Mouse (Mus musculus) forebrain, embryonic 13.5 days (tissue): Measurements from ENCODE around the gene Smarca4. TPM values are rescaled to one million over a fixed set of nuclear protein-coding genes. Genes with fewer than 3 reads are reported as not detected.

Source experiments
- ATAC-seq: fragments of 200-750 bp; cut with Nextera tagmentation; 2 replicates; pipeline ENCODE4 v1.8.0; 2017
- H3K27ac ChIP-seq: fragments of 300-500 bp; sonication (generic); 2 replicates; pipeline ENCODE4 v1.5.1; 2015; ENCODE audit warnings: inconsistent platforms, mild to moderate bottlenecking, moderate library complexity
- H3K27me3 ChIP-seq: fragments of 300-500 bp; sonication (generic); 2 replicates; pipeline ENCODE4 v1.6.1; 2015; ENCODE audit warnings: mild to moderate bottlenecking, inconsistent platforms
- H3K36me3 ChIP-seq: fragments of 300-500 bp; sonication (generic); 2 replicates; pipeline ENCODE4 v1.6.1; 2015; ENCODE audit warnings: mild to moderate bottlenecking, inconsistent platforms; ENCODE audit not compliant: poor library complexity, severe bottlenecking
- H3K4me1 ChIP-seq: fragments of 300-500 bp; sonication (generic); 2 replicates; pipeline ENCODE4 v1.6.1; 2015; ENCODE audit warnings: inconsistent platforms
- H3K4me2 ChIP-seq: fragments of 300-500 bp; sonication (generic); 2 replicates; pipeline ENCODE4 v1.6.1; 2015; ENCODE audit warnings: inconsistent platforms, mild to moderate bottlenecking, moderate library complexity
- H3K4me3 ChIP-seq: fragments of 300-500 bp; sonication (generic); 2 replicates; pipeline ENCODE4 v1.5.1; 2015; ENCODE audit warnings: mild to moderate bottlenecking, inconsistent platforms
- H3K9ac ChIP-seq: fragments of 300-500 bp; sonication (generic); 2 replicates; pipeline ENCODE4 v1.6.1; 2015; ENCODE audit warnings: mild to moderate bottlenecking, inconsistent platforms
- H3K9me3 ChIP-seq: fragments of 300-500 bp; sonication (generic); replicated peaks from 2 replicates; pipeline ENCODE4 v1.6.1; 2016; ENCODE audit warnings: inconsistent platforms
- WGBS: fragments of 180-500 bp; shearing (Covaris S2); methylation state at CpG from one replicate; pipeline ENCODE4 v1.1.7; 2015; 5-methylcytosine and 5-hydroxymethylcytosine counted together
- polyA plus RNA-seq: library from polyadenylated mRNA; unstranded; fragments of >200 nt; fragmentation: Nextera tagmentation; extraction: Ambion mirVana; gene quantifications from 2 replicates; pipeline ENCODE4 v1.2.1, GENCODE M21; 2015

The Smarca4 gene
- polyA plus RNA-seq, 1 experiment from 2014 or later: 159 TPM

DNA sequence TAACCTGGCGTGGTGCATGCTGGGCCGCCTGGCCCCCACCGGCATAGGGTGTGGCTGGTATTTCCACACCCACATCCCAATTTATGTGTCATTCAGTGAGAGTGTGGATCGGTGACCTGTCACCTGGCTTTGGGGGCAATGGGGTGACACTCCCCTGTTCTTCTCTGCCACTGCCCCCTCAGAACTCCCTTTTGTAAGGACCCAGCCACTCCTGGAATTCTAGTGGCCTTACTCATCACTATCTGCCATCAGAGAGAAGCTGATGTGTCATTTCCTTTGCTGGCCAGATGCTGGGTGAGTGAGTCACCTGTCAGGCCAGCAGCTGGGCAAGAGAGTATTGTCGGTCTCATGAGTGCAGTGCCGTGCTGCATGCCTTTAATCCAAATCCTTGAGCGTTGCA lies 113.3 kb downstream of the Smarca4 start:
- no peaks in the 10 kb centered on the region for H3K27me3 ChIP-seq
- no peak overlapping the region for H3K4me2 ChIP-seq
- H3K4me3 ChIP-seq: no peak overlapping the region
- peaks cover 25% of the 10 kb centered on the region for H3K4me1 ChIP-seq
- H3K27ac ChIP-seq: no peak overlapping the region
- no peak overlapping the region for H3K9ac ChIP-seq
- 91% methylated on average over 7 of the region's 7 CpGs for WGBS
- H3K36me3 ChIP-seq: peaks cover 63% of the 10 kb centered on the region
- H3K9me3 ChIP-seq: no peaks in the 10 kb centered on the region
- ATAC-seq: no peak

DNA sequence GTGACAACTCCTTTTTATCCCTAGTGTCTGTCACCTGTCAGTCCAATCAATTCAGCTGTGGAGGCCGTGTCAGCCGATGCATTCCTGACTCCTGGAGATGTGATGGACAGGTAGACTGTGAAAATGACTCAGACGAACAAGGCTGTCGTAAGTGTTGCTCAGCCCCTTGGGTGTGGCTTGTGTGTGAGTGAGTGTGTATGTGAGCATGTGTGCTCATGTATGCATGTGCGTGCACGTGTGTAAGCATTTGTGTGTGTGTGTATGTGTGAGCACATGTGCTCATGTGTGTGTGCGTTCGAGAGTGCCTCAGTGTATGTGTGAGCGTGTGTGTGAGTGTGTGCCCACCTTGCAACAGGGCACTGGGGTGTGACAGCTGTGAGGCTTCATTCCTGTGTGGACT lies 116.3 kb downstream of the Smarca4 start:
- Histone ChIP-seq H3K36me3 (peaks cover 84% of the 10 kb centered on the region), H3K4me1 (no peaks in the 10 kb centered on the region), H3K9ac (no peak overlapping the region), H3K4me2 (no peak overlapping the region), H3K27ac (no peak overlapping the region), H3K4me3 (no peak overlapping the region), H3K9me3 (no peaks in the 10 kb centered on the region), H3K27me3 (no peaks in the 10 kb centered on the region)
- 92% methylated on average over 9 of the region's 9 CpGs for WGBS
- ATAC-seq: no peak

DNA sequence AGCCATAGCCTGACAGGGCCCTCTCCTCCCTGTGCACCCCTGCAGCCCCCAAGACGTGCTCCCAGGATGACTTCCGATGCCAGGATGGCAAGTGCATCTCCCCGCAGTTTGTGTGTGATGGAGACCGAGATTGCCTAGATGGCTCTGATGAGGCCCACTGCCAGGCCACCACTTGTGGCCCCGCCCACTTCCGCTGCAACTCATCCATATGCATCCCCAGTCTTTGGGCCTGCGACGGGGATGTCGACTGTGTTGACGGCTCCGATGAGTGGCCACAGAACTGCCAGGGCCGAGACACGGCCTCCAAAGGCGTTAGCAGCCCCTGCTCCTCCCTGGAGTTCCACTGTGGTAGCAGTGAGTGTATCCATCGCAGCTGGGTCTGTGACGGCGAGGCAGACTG lies 117.5 kb downstream of the Smarca4 start:
- 88% methylated on average over 17 of the region's 17 CpGs for WGBS
- ATAC-seq: no peak
- H3K9ac ChIP-seq: no peak overlapping the region

DNA sequence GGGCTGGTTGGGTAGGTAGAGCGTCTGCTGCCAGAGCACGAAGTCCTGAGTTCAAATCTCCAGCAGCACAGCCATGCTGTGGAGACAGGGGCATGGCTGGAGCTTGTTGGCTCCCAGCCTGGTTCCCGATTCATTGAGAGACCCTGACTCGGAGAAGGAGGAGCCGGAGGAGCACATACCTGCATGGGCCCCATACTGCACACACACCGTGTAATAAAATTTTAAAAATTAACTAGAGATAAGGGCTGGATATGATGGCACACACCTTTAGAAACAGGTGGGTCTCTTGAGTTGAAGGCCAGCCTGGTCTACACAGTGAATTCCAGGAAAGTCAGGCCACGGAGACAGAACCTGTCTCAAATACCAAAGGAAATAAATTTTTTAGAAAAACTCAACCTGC lies 118.0 kb downstream of the Smarca4 start:
- no peak for ATAC-seq
- no peaks in the 10 kb centered on the region for H3K9me3 ChIP-seq
- H3K27ac ChIP-seq: no peak overlapping the region
- no peak overlapping the region for H3K4me2 ChIP-seq
- no peak overlapping the region for H3K4me3 ChIP-seq
- no peak overlapping the region for H3K9ac ChIP-seq
- 97% methylated on average over 7 of the region's 7 CpGs for WGBS
- no peaks in the 10 kb centered on the region for H3K27me3 ChIP-seq
- no peaks in the 10 kb centered on the region for H3K4me1 ChIP-seq
- peaks cover 93% of the 10 kb centered on the region for H3K36me3 ChIP-seq

More for the DNA sequence above, 117.5 kb downstream of the Smarca4 start:
- Histone ChIP-seq H3K9me3 (no peaks in the 10 kb centered on the region), H3K36me3 (peaks cover 88% of the 10 kb centered on the region), H3K27ac (no peak overlapping the region), H3K27me3 (no peaks in the 10 kb centered on the region), H3K4me2 (no peak overlapping the region), H3K4me3 (no peak overlapping the region), H3K4me1 (no peaks in the 10 kb centered on the region)

DNA sequence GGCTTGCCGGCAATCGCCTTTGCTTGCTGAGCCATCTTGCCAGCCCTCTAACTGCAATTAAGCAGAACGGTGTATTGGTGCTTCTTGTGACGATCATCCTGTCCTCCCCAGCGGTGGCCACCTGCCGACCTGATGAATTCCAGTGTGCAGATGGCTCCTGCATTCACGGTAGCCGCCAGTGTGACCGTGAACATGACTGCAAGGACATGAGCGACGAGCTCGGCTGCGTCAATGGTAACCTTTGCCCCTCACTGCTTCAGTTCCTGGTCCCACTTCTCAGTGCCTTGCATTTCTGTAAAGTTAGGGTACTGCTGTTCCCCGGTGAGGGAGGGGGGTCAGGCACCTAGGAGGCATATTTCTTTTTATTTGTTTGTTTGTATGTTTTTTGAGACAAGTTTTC lies 119.2 kb downstream of the Smarca4 start:
- 92% methylated on average over 14 of the region's 14 CpGs for WGBS
- no peak overlapping the region for H3K9ac ChIP-seq
- H3K4me1 ChIP-seq: no peaks in the 10 kb centered on the region
- no peak overlapping the region for H3K4me3 ChIP-seq
- H3K9me3 ChIP-seq: no peaks in the 10 kb centered on the region
- no peak overlapping the region for H3K27ac ChIP-seq
- H3K36me3 ChIP-seq: peaks cover 96% of the 10 kb centered on the region
- ATAC-seq: no peak
- H3K27me3 ChIP-seq: no peaks in the 10 kb centered on the region
- H3K4me2 ChIP-seq: no peak overlapping the region

DNA sequence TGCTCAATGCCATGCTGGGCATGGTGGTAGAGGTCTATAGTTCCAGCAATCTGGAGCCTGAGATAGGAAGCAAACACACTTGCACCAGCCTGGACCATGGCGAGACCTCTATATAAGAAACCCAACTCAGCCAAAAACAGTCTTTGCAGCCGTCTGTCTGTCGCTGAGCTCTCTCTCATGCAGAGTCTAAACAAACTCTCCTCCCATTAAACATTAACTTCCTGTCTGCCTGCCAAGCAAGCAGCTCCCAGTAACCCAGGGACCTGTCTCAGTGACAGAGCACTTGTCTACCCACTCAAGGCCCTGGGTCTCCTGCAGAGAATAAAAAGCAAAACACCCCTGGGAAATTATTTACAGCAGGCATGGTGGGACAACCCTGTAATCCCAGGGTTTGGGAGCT lies 120.6 kb downstream of the Smarca4 start:
- Histone ChIP-seq H3K9me3 (no peaks in the 10 kb centered on the region), H3K36me3 (peaks cover 93% of the 10 kb centered on the region), H3K27me3 (no peaks in the 10 kb centered on the region), H3K4me2 (no peak overlapping the region), H3K4me3 (no peak overlapping the region), H3K27ac (no peak overlapping the region), H3K4me1 (no peaks in the 10 kb centered on the region), H3K9ac (no peak overlapping the region)
- WGBS: 88% methylated on average over 3 of the region's 3 CpGs
- no peak for ATAC-seq

DNA sequence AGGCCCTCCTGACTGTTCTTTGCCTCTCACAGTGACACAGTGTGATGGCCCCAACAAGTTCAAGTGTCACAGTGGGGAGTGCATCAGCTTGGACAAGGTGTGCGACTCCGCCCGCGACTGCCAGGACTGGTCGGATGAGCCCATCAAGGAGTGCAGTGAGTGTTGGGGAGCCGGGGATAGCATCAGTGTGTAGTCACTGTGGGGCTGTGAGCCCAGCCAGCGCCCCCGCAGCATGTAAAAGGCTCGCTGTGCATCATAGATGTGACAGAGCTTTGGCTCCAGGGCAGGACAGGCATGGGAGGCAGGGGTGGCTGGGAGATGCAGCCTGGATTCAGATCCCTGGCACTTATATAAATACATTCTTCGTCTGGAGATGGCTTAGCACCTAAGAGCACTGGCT lies 121.2 kb downstream of the Smarca4 start:
- Histone ChIP-seq H3K27me3 (no peaks in the 10 kb centered on the region), H3K27ac (no peak overlapping the region), H3K36me3 (peaks cover 93% of the 10 kb centered on the region), H3K9ac (no peak overlapping the region), H3K4me3 (no peak overlapping the region), H3K9me3 (no peaks in the 10 kb centered on the region), H3K4me1 (no peaks in the 10 kb centered on the region), H3K4me2 (no peak overlapping the region)
- ATAC-seq: no peak
- WGBS: 95% methylated on average over 10 of the region's 10 CpGs

DNA sequence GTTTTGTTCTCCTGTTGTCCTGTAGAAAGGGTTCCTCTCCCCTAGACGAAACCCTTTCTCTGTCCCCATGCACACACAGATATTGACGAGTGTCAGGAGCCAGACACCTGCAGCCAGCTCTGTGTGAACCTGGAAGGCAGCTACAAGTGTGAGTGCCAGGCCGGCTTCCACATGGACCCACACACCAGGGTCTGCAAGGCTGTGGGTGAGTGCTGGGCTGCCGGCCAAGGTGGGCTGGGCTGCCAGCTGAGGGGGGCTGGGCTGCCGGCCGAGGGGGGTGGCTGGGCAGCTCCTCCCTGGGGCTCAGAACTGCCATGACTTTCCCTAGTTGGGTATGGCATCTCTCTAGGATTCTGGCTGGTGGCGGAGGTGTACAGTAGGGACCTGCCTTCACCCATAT lies 122.8 kb downstream of the Smarca4 start:
- 75% methylated on average over 7 of the region's 7 CpGs for WGBS
- Histone ChIP-seq H3K9me3 (no peaks in the 10 kb centered on the region), H3K9ac (no peak overlapping the region), H3K27ac (no peak overlapping the region), H3K4me1 (no peaks in the 10 kb centered on the region), H3K4me2 (no peak overlapping the region), H3K27me3 (no peaks in the 10 kb centered on the region), H3K4me3 (no peak overlapping the region), H3K36me3 (peaks cover 89% of the 10 kb centered on the region)
- ATAC-seq: 0 out of 2 replicates have a peak, but pooled peaks have one; percentile 13

DNA sequence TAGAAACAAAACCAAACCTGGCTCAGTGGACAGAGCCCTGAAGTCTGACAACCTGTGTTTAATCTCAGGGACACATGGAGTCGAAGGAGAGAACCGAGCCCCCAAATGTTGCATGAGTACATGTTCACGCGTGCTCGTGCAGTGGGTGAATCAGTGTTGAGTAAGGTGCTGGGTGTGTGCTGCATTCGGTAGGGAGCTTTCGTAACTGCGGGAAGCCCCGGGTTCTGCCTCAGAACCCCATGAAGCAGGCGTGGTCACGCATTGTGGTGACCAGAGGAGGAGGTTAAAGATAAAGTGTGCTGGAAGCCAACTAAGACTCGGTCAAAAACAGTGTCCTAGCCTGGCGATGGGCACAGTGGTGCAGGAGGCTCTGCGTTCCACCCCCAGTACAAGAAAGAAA lies 124.5 kb downstream of the Smarca4 start:
- 98% methylated on average over 14 of the region's 14 CpGs for WGBS
- Histone ChIP-seq H3K4me3 (no peak overlapping the region), H3K9ac (no peak overlapping the region), H3K27me3 (no peaks in the 10 kb centered on the region), H3K9me3 (no peaks in the 10 kb centered on the region), H3K4me1 (no peaks in the 10 kb centered on the region), H3K36me3 (peaks cover 89% of the 10 kb centered on the region), H3K27ac (no peak overlapping the region), H3K4me2 (no peak overlapping the region)
- no peak for ATAC-seq

DNA sequence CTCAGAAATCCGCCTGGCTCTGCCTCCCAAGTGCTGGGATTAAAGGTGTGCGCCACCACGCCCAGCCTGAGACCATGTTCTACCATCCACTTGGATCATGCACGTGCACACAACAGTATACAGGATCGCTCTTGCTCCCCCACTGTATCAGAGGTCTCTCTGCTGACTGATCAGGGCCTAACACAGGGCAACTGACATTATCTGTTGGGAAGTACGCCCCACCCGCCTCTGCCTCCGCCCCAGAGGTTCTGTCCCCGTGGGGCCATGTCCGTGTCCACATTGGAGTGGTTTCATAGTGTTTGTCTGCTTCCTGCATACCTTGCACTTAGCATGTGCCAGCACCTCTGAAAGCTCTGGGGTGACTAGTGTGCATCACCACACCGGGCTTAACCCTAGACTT lies 125.5 kb downstream of the Smarca4 start:
- Histone ChIP-seq H3K4me3 (no peak overlapping the region), H3K4me1 (no peaks in the 10 kb centered on the region), H3K36me3 (peaks cover 90% of the 10 kb centered on the region), H3K9ac (no peak overlapping the region), H3K27ac (no peak overlapping the region), H3K9me3 (no peaks in the 10 kb centered on the region), H3K4me2 (no peak overlapping the region), H3K27me3 (no peaks in the 10 kb centered on the region)
- 95% methylated on average over 11 of the region's 11 CpGs for WGBS
- ATAC-seq: no peak

DNA sequence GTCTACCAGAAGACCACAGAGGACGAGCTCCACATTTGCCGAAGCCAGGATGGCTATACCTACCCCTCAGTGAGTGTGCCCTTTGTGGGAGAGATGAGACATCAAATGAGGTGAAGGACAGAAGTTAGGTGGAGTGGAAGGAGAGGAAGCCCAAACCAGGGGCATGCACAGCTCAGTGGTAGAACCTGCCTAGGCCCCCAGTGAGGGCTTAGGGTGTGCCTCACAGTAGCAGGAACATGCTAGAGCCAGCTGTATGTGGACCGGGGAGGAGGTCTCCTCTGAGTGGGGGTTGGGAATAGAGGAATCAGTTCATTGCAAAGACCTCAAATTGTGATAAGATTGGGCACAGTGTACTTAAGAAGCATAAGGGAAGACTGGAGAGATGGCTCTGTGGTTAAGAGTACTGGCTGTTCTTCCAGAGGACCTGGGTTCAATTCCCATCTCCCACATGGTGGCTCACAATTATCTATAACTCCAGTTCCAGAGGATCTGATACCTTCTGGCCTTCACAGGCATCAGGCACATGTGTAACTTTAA lies 131.3 kb downstream of the Smarca4 start:
- Histone ChIP-seq H3K4me2 (no peak overlapping the region), H3K9me3 (no peaks in the 10 kb centered on the region), H3K27ac (no peak overlapping the region), H3K4me3 (no peak overlapping the region), H3K9ac (no peak overlapping the region), H3K36me3 (peaks cover 72% of the 10 kb centered on the region), H3K4me1 (no peaks in the 10 kb centered on the region), H3K27me3 (no peaks in the 10 kb centered on the region)
- no peak for ATAC-seq
- 94% methylated on average over 3 of the region's 3 CpGs for WGBS

DNA sequence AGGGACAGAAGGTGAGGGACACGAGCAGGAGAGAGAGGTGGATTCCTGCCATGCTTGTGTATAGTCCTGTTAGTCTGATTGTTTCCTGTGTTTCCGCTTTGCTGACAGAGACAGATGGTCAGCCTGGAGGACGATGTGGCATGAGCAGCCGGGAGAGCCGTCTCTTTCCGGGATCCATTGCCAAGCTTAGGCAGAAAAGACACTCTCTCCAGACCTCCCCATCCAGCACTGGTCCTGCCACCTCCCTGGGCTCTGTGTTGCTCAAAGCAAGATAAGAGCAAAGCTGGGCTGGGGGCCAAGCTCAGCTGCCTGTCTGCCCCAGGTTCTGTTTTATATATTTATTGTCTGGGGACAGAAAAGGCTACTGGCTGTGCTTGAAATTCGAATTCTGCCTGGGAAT lies 132.1 kb downstream of the Smarca4 start:
- WGBS: 74% methylated on average over 7 of the region's 7 CpGs

DNA sequence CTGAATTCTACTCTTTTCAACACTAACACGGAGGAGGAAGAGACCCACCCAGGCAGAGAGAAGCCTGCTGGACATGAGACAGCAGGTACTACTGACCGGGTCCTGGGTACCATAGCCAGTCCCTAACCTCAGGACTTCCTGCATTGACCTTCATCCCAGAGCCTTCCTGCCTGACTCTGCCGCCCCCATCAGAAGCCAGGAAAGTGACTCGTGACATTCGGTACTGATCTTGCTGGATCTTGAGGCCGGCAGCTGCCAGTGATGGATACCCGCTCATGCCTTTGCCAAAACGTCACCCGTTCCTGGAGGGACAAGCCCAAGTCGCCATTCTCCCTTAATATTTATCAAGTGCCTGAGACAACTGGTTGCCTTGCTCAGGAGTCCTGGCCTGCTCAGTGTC lies 132.5 kb downstream of the Smarca4 start:
- H3K9me3 ChIP-seq: no peaks in the 10 kb centered on the region
- peak overlapping the region; percentile 31 for H3K27ac ChIP-seq
- H3K9ac ChIP-seq: no peak overlapping the region
- no peak for ATAC-seq
- H3K4me1 ChIP-seq: no peaks in the 10 kb centered on the region
- no peak overlapping the region for H3K4me3 ChIP-seq
- 87% methylated on average over 10 of the region's 10 CpGs for WGBS
- no peak overlapping the region for H3K4me2 ChIP-seq
- H3K27me3 ChIP-seq: no peaks in the 10 kb centered on the region
- peaks cover 65% of the 10 kb centered on the region for H3K36me3 ChIP-seq

More for the DNA sequence above, 132.1 kb downstream of the Smarca4 start:
- H3K4me2 ChIP-seq: no peak overlapping the region
- peak; percentile 61 for ATAC-seq
- H3K27me3 ChIP-seq: no peaks in the 10 kb centered on the region
- no peaks in the 10 kb centered on the region for H3K9me3 ChIP-seq
- no peaks in the 10 kb centered on the region for H3K4me1 ChIP-seq
- no peak overlapping the region for H3K9ac ChIP-seq
- no peak overlapping the region for H3K4me3 ChIP-seq
- peaks cover 65% of the 10 kb centered on the region for H3K36me3 ChIP-seq
- peak overlapping the region; percentile 31; the same call in 1 of the 2 replicates for H3K27ac ChIP-seq
